Mouse (Mus musculus): Measurements from ENCODE around the gene Kcnj3. TPM values are rescaled to one million over a fixed set of nuclear protein-coding genes. Genes with fewer than 3 reads are reported as not detected.

The Kcnj3 gene
- 7.1 and 7.5 TPM in 2 replicates for polyA plus RNA-seq (2014; fragmentation: Nextera tagmentation; extraction: Ambion mirVana)

DNA sequence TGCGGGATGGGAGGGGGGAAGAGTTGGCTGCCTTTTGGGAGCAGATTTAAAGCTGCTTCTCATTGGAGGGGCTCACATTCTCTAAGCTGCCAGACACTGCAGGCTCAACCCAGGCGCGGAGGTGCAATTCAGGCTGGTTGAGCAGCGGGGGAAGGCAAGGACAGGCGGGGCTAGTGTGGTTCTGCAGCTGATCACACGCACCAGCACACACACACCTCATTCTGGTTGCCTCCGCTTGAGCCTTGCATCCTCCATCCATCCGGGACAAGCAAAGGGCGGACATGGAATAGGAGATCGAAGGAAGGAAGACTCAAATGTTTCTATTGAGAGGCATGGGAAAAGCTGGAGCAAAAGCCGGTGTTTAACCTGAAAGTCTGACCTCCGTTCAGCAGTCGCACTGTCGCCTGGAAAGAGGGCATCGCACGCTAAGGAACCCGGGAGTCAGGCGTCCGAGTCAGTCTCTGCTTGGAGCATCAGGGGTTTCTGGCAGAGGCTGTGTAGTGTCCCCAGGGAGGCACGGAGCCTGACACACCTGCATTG, at the start of gene Kcnj3:
TSS of gene Kcnj3 (plus strand) at position 250 of the 540 bp plus-strand sequence.
- H3K9ac ChIP-seq (replicated peaks; ENCODE audit: low read length) = peak within 1 kb of the TSS; percentile 69
- no peaks in the 10 kb centered on the region for H3K36me3 ChIP-seq (ENCODE audit: control insufficient read depth, insufficient read depth, low read length)
- H3K4me2 ChIP-seq (ENCODE audit: low read length) = peak within 1 kb of the TSS; percentile 98
- H3K4me1 ChIP-seq (ENCODE audit: control insufficient read depth, insufficient read depth, low read length) = 0 out of 2 replicates have a peak, but pooled peaks cover 8% of the 10 kb centered on the region
- 0 out of 2 replicates have a peak within 1 kb of the TSS, but pooled peaks have one; percentile 10 for H3K27ac ChIP-seq (replicated peaks; ENCODE audit: low read depth, low read length)
- peak; percentile 76 for ATAC-seq (ENCODE audit: low FRiP score, low TSS enrichment)
- under 1% methylated on average over 20 of the region's 20 CpGs for WGBS
- H3K9me3 ChIP-seq (ENCODE audit: control insufficient read depth, low read length) = no peaks in the 10 kb centered on the region
- peaks cover 3% of the 10 kb centered on the region; the same call in 1 of the 2 replicates for H3K27me3 ChIP-seq (ENCODE audit: control insufficient read depth, insufficient read depth, low read length)
- DNase-seq = peak; percentile 69
- H3K4me3 ChIP-seq (replicated peaks; ENCODE audit: low read depth, low read length) = peak within 1 kb of the TSS; percentile 61

DNA sequence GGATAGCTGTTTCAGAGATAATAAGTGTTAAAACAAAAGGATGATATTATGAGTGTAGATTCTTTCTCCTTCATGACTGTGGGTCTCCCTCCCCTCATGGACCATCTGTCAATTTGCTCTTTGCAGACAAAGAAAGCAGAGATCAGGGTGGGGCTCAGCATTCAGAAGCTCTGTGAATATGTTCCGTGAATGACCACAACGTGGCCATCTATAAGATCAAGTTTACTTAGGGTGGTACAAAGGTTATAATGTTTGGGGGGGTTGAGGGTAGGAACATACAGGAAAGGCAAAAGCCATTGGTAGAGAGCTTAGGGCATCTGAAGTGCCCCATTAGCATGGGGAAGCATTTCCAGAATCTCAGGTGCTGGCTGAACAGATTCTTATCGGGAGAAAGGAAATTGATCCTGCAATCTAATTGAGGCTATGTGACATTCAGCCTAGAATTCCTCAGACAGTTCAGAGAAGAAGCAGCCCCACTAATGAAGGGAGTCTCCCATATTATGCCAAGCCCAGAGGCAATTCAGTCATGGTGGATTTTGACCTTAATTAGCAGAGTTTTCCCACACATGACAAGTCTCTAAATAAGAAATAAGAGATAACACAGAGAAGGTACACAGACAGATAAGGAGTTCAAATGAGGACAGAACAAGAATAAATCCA, 45.3 kb upstream of the Kcnj3 start:
- Histone ChIP-seq H3K4me3 (replicated peaks; ENCODE audit: low read depth, low read length) (no peak overlapping the region), H3K4me2 (ENCODE audit: low read length) (no peak overlapping the region), H3K9ac (replicated peaks; ENCODE audit: low read length) (no peak overlapping the region), H3K4me1 (ENCODE audit: control insufficient read depth, insufficient read depth, low read length) (no peaks in the 10 kb centered on the region), H3K27me3 (ENCODE audit: control insufficient read depth, insufficient read depth, low read length) (no peaks in the 10 kb centered on the region), H3K27ac (replicated peaks; ENCODE audit: low read depth, low read length) (peak overlapping the region; percentile 28; the same call in 1 of the 2 replicates), H3K36me3 (ENCODE audit: control insufficient read depth, insufficient read depth, low read length) (no peaks in the 10 kb centered on the region), H3K9me3 (ENCODE audit: control insufficient read depth, low read length) (no peaks in the 10 kb centered on the region)
- ATAC-seq (ENCODE audit: low FRiP score, low TSS enrichment) (peak; percentile 73; the same call in 1 of the 2 replicates), DNase-seq (peak; percentile 55)
- 60% methylated on average over 3 of the region's 3 CpGs for WGBS

DNA sequence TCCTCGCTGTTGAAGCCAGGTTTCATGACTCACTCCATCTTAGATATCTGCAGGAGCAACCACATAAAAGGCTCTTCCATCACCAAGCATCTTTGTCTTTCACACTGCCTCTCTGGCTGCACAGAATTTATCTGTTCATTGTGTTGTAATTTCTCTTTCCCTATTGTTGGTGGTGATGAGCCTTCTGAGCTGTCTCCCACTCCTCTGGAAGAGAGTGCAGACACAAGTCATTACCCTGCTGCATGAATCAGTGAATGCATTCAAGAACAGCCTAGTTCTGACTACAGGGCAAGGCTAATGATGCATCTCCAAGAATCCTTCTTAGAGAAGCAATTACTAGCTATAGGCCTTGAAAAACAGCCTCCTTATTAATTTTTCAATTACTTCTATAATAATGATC, 30.5 kb upstream of the Kcnj3 start:
- no peak overlapping the region for H3K27ac ChIP-seq (replicated peaks; ENCODE audit: low read depth, low read length)
- DNase-seq (no peak), ATAC-seq (ENCODE audit: low FRiP score, low TSS enrichment) (no peak)
- no peak overlapping the region for H3K4me2 ChIP-seq (ENCODE audit: low read length)
- no peak overlapping the region for H3K4me3 ChIP-seq (replicated peaks; ENCODE audit: low read depth, low read length)
- H3K9ac ChIP-seq (replicated peaks; ENCODE audit: low read length) = no peak overlapping the region
- no peaks in the 10 kb centered on the region for H3K27me3 ChIP-seq (ENCODE audit: control insufficient read depth, insufficient read depth, low read length)
- no peaks in the 10 kb centered on the region for H3K36me3 ChIP-seq (ENCODE audit: control insufficient read depth, insufficient read depth, low read length)
- no peaks in the 10 kb centered on the region for H3K4me1 ChIP-seq (ENCODE audit: control insufficient read depth, insufficient read depth, low read length)
- 69% methylated on average over 1 of the region's 1 CpGs for WGBS
- no peaks in the 10 kb centered on the region for H3K9me3 ChIP-seq (ENCODE audit: control insufficient read depth, low read length)

DNA sequence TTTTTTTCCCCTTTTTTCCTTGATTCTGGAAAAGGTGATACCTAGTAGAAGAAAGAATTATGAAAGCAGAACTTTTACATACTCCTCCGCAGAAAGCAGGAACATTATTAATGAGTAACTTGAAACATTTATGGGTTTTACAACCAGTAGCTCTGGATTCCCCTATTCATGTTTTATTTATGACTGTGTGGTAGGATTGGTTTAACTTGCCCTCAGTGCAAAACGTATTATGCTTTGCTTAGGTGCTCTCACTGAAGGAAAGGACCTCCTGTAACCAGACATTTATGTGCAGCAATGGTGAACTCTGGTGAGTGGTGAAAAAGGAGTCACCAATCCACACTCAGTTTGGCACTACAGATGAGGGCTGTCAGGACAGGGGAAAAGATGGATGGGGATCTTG, 8.1 kb upstream of the Kcnj3 start:
- Histone ChIP-seq H3K27me3 (ENCODE audit: control insufficient read depth, insufficient read depth, low read length) (no peaks in the 10 kb centered on the region), H3K4me2 (ENCODE audit: low read length) (no peak overlapping the region), H3K4me3 (replicated peaks; ENCODE audit: low read depth, low read length) (no peak overlapping the region), H3K27ac (replicated peaks; ENCODE audit: low read depth, low read length) (no peak overlapping the region), H3K36me3 (ENCODE audit: control insufficient read depth, insufficient read depth, low read length) (no peaks in the 10 kb centered on the region), H3K9me3 (ENCODE audit: control insufficient read depth, low read length) (no peaks in the 10 kb centered on the region), H3K4me1 (ENCODE audit: control insufficient read depth, insufficient read depth, low read length) (no peaks in the 10 kb centered on the region), H3K9ac (replicated peaks; ENCODE audit: low read length) (no peak overlapping the region)
- 60% methylated on average over 2 of the region's 2 CpGs for WGBS
- no peak for DNase-seq
- no peak for ATAC-seq (ENCODE audit: low FRiP score, low TSS enrichment)

DNA sequence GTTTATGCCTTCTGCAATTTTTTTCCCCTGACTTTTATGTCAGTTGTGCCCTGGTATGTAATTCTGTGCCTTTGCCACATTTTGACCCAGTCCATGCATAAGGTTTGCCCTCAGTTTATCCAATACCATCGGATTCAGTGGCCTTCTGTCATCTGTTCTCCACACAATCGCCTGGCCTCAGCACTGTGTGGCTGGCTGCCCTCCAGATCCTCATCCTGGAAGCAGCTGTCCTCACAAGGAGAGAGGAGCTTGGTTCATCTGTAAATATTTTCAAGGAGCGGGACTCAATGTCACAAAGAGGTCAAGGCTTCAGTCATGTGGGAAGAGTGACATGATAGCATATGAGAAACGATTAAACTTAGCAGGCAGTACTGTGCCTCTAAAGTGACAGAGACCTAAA, 3.7 kb upstream of the Kcnj3 start:
- Histone ChIP-seq H3K4me1 (ENCODE audit: control insufficient read depth, insufficient read depth, low read length) (0 out of 2 replicates have a peak, but pooled peaks cover 8% of the 10 kb centered on the region), H3K4me3 (replicated peaks; ENCODE audit: low read depth, low read length) (no peak overlapping the region), H3K9me3 (ENCODE audit: control insufficient read depth, low read length) (no peaks in the 10 kb centered on the region), H3K4me2 (ENCODE audit: low read length) (no peak overlapping the region), H3K27me3 (ENCODE audit: control insufficient read depth, insufficient read depth, low read length) (peaks cover 3% of the 10 kb centered on the region; the same call in 1 of the 2 replicates), H3K9ac (replicated peaks; ENCODE audit: low read length) (no peak overlapping the region), H3K27ac (replicated peaks; ENCODE audit: low read depth, low read length) (no peak overlapping the region), H3K36me3 (ENCODE audit: control insufficient read depth, insufficient read depth, low read length) (no peaks in the 10 kb centered on the region)
- no peak for DNase-seq
- ATAC-seq (ENCODE audit: low FRiP score, low TSS enrichment) = no peak
- WGBS = 80% methylated on average over 4 of the region's 4 CpGs

DNA sequence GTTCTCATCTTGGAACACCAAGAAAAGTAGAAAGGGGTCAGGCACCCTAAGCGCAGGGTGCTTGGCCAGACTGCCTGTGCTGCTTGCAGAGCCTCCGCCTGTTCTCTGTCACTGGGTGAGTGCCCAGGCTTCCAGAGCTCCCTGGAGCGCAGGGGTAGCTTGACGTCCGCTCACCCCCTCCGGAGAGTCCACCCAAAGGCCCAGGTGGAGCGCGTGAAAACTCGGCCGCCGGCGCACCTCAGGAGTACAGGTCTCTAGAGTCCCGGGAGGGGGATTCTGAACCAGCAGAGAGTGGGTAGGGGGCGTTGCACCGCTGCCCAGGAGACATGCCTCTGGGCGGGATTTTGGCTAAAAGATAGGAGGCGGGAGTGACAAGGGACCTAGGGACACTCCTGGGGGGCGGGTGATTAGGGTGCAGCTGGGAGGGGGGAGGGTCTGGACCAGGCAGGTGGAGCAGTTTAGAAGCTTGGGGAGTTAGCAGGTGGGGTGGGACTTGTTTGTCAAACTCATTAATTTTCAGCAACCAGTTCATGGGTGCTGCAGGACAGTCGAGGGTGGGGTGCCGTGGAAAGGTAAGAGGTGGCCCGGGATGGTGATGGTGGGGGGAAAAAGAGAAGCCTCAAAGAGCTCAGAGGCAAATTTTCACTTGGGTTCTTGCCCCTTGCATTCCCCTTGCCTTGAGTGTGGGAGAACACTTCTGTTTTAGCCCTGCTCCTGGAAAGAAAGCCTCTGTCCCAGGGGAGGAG, 664 bp downstream of the Kcnj3 start:
- Histone ChIP-seq H3K27ac (replicated peaks; ENCODE audit: low read depth, low read length) (0 out of 2 replicates have a peak overlapping the region, but pooled peaks have one; percentile 10), H3K4me2 (ENCODE audit: low read length) (peak overlapping the region; percentile 98), H3K4me1 (ENCODE audit: control insufficient read depth, insufficient read depth, low read length) (0 out of 2 replicates have a peak, but pooled peaks cover 8% of the 10 kb centered on the region), H3K9me3 (ENCODE audit: control insufficient read depth, low read length) (no peaks in the 10 kb centered on the region), H3K4me3 (replicated peaks; ENCODE audit: low read depth, low read length) (peak overlapping the region; percentile 61), H3K36me3 (ENCODE audit: control insufficient read depth, insufficient read depth, low read length) (no peaks in the 10 kb centered on the region), H3K9ac (replicated peaks; ENCODE audit: low read length) (peak overlapping the region; percentile 69), H3K27me3 (ENCODE audit: control insufficient read depth, insufficient read depth, low read length) (peaks cover 3% of the 10 kb centered on the region; the same call in 1 of the 2 replicates)
- ATAC-seq (ENCODE audit: low FRiP score, low TSS enrichment) (peak; percentile 51), DNase-seq (peak; percentile 56)
- WGBS = 0% methylated on average over 21 of the region's 21 CpGs

DNA sequence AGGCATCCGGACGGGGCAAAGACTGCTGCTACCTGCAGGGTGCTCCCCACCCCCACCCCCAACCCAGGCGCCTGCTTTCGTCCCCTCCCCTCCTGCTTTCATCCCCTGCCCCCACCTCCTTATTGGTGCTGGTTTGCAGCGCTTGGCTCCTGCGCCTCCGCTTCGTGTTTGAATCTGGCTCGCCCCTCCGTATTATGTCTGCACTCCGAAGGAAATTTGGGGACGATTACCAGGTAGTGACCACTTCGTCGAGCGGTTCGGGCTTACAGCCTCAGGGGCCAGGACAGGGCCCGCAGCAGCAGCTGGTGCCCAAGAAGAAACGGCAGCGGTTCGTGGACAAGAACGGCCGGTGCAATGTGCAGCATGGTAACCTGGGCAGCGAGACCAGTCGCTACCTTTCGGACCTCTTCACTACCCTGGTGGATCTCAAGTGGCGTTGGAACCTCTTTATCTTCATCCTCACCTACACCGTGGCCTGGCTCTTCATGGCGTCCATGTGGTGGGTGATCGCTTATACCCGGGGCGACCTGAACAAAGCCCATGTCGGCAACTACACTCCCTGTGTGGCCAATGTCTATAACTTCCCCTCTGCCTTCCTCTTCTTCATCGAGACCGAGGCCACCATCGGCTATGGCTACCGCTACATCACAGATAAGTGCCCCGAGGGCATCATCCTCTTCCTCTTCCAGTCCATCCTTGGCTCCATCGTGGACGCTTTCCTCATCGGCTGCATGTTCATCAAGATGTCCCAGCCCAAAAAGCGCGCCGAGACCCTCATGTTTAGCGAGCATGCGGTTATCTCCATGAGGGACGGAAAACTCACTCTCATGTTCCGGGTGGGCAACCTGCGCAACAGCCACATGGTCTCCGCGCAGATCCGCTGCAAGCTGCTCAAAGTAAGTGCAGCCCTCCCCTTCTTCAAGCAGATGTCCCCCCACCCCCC, 1.5 kb downstream of the Kcnj3 start:
- under 1% methylated on average over 51 of the region's 51 CpGs for WGBS
- Histone ChIP-seq H3K4me3 (replicated peaks; ENCODE audit: low read depth, low read length) (peak overlapping the region; percentile 61), H3K4me2 (ENCODE audit: low read length) (peak overlapping the region; percentile 98), H3K27me3 (ENCODE audit: control insufficient read depth, insufficient read depth, low read length) (peaks cover 3% of the 10 kb centered on the region; the same call in 1 of the 2 replicates), H3K27ac (replicated peaks; ENCODE audit: low read depth, low read length) (no peak overlapping the region), H3K36me3 (ENCODE audit: control insufficient read depth, insufficient read depth, low read length) (no peaks in the 10 kb centered on the region), H3K9ac (replicated peaks; ENCODE audit: low read length) (peak overlapping the region; percentile 69), H3K4me1 (ENCODE audit: control insufficient read depth, insufficient read depth, low read length) (0 out of 2 replicates have a peak, but pooled peaks cover 8% of the 10 kb centered on the region), H3K9me3 (ENCODE audit: control insufficient read depth, low read length) (no peaks in the 10 kb centered on the region)
- peak; percentile 64 for DNase-seq
- peak; percentile 51 for ATAC-seq (ENCODE audit: low FRiP score, low TSS enrichment)

DNA sequence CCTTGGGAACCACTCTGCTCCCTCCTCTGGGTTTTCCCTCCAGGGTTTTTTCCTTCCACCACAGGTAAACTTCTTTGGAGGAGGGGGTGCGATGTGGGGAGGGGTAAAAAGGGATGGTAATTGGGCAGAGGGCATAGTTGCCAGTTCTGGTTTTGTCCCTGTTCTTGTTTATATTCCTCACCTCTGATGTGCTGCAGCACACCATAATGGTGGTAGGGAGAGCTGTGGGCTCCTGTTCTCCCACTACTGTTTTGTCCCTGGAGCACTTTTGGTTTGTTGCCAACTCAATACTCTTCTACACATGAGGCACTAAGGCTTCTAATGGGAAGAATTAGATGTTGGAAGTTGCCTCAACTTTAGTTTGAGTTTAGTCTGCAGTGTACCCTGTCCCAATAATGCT, 2.2 kb downstream of the Kcnj3 start:
- H3K4me2 ChIP-seq (ENCODE audit: low read length) = peak overlapping the region; percentile 98
- peak; percentile 38 for DNase-seq
- peak overlapping the region; percentile 69; the same call in 1 of the 2 replicates for H3K9ac ChIP-seq (replicated peaks; ENCODE audit: low read length)

More for the DNA sequence above, 2.2 kb downstream of the Kcnj3 start:
- 7% methylated on average over 1 of the region's 1 CpGs for WGBS
- Histone ChIP-seq H3K27ac (replicated peaks; ENCODE audit: low read depth, low read length) (no peak overlapping the region), H3K9me3 (ENCODE audit: control insufficient read depth, low read length) (no peaks in the 10 kb centered on the region), H3K4me3 (replicated peaks; ENCODE audit: low read depth, low read length) (peak overlapping the region; percentile 61), H3K27me3 (ENCODE audit: control insufficient read depth, insufficient read depth, low read length) (peaks cover 3% of the 10 kb centered on the region; the same call in 1 of the 2 replicates), H3K4me1 (ENCODE audit: control insufficient read depth, insufficient read depth, low read length) (0 out of 2 replicates have a peak, but pooled peaks cover 8% of the 10 kb centered on the region), H3K36me3 (ENCODE audit: control insufficient read depth, insufficient read depth, low read length) (no peaks in the 10 kb centered on the region)
- ATAC-seq (ENCODE audit: low FRiP score, low TSS enrichment) = no peak

Data from midbrain, embryonic 14.5 days (tissue).